Mouse (Mus musculus) C2C12 (cell line): ENCODE measurements around the gene Rnf38. TPM values are rescaled to one million over a fixed set of nuclear protein-coding genes. Genes with fewer than 3 reads are reported as not detected.

Experiments
- H3K27me3 ChIP-seq: one replicate; pipeline ENCODE4 v1.6.1; 2011; ENCODE audit not compliant: control insufficient read depth, insufficient read depth, insufficient read length
- H3K36me3 ChIP-seq: one replicate; pipeline ENCODE4 v1.6.1; 2011; ENCODE audit not compliant: control insufficient read depth, insufficient read depth
- H3K4me3 ChIP-seq: one replicate; pipeline ENCODE4 v1.5.1; 2011; ENCODE audit warnings: mild to moderate bottlenecking, control low read depth; ENCODE audit not compliant: poor library complexity, insufficient read depth, severe bottlenecking
- H3K79me2 ChIP-seq: one replicate; pipeline ENCODE4 v1.6.1; 2011; ENCODE audit not compliant: control insufficient read depth, insufficient read depth
- H3K79me3 ChIP-seq: one replicate; pipeline ENCODE4 v1.6.1; 2011; ENCODE audit warnings: low read depth, control low read depth
- H3ac ChIP-seq: one replicate; pipeline ENCODE3; 2011; ENCODE audit warnings: low read depth; ENCODE audit not compliant: control insufficient read depth, insufficient read length
- CEBPB ChIP-seq: IDR thresholded peaks from one replicate; pipeline ENCODE4 v1.6.1; 2011; ENCODE audit warnings: low read depth, mild to moderate bottlenecking, control low read depth, moderate library complexity
- CTCF ChIP-seq: IDR thresholded peaks from one replicate; pipeline ENCODE4 v1.5.1; 2011; ENCODE audit not compliant: control insufficient read depth, insufficient read depth, insufficient read length
- FOSL1 ChIP-seq: IDR thresholded peaks from one replicate; pipeline ENCODE4 v1.8.0; 2011; ENCODE audit warnings: mild to moderate bottlenecking, low read length; ENCODE audit not compliant: poor library complexity, insufficient read depth, severe bottlenecking
- MAX ChIP-seq: IDR thresholded peaks from one replicate; pipeline ENCODE4 v1.6.1; 2011; ENCODE audit warnings: mild to moderate bottlenecking, control low read depth
- MYOD1 ChIP-seq: IDR thresholded peaks from one replicate; pipeline ENCODE4 v1.6.1; 2011; ENCODE audit warnings: low read depth; ENCODE audit not compliant: control insufficient read depth, insufficient read length
- MYOG ChIP-seq: IDR thresholded peaks from one replicate; pipeline ENCODE4 v1.6.1; 2011; ENCODE audit not compliant: control insufficient read depth, insufficient read length; ENCODE audit errors: extremely low read depth
- USF1 ChIP-seq: IDR thresholded peaks from one replicate; pipeline ENCODE4 v1.6.1; 2011; ENCODE audit warnings: low read depth, mild to moderate bottlenecking, control low read depth, moderate library complexity
- polyA plus RNA-seq: library from polyadenylated mRNA; unstranded; fragments of >200 nt; fragmentation: generic; extraction: Trizol; gene quantifications from one replicate; pipeline ENCODE4 v1.2.1, GENCODE M21; 2012; ENCODE audit warnings: missing spikeins

The Rnf38 gene
- polyA plus RNA-seq, 1 experiment, result 9.8 TPM

- H3K79me2 ChIP-seq, result no peaks in the 10 kb centered on the region
- H3K27me3 ChIP-seq, result no peaks in the 10 kb centered on the region
- H3K36me3 ChIP-seq, result no peaks in the 10 kb centered on the region
- TF ChIP-seq USF1, result no peak
- no peak for TF ChIP-seq MYOG
- no peak for TF ChIP-seq MYOD1
- no peak for TF ChIP-seq CTCF
- no peak for TF ChIP-seq MAX
- TF ChIP-seq FOSL1, result no peak
- TF ChIP-seq CEBPB, result no peak
- no peak overlapping the region for H3ac ChIP-seq
- H3K4me3 ChIP-seq, result no peak overlapping the region
- no peaks in the 10 kb centered on the region for H3K79me3 ChIP-seq
These were observed 122.8 kb downstream of the Rnf38 start for GRCm38 (mm10) chr4:44110771-44111170.

GRCm38 (mm10) chr4:44108297-44108696 lies 125.3 kb downstream of the Rnf38 start:
- Histone ChIP-seq H3K79me2 (no peaks in the 10 kb centered on the region), H3K79me3 (no peaks in the 10 kb centered on the region), H3K4me3 (no peak overlapping the region), H3K27me3 (no peaks in the 10 kb centered on the region), H3K36me3 (no peaks in the 10 kb centered on the region), H3ac (no peak overlapping the region)
- TF ChIP-seq CTCF, result no peak
- TF ChIP-seq CEBPB, result no peak

- TF ChIP-seq USF1 (no peak), CTCF (no peak), MAX (no peak), CEBPB (no peak), MYOG (no peak), MYOD1 (no peak), FOSL1 (no peak)
- H3ac ChIP-seq, result no peak overlapping the region
- no peak overlapping the region for H3K4me3 ChIP-seq
- no peaks in the 10 kb centered on the region for H3K79me2 ChIP-seq
- H3K27me3 ChIP-seq, result no peaks in the 10 kb centered on the region
- no peaks in the 10 kb centered on the region for H3K36me3 ChIP-seq
- no peaks in the 10 kb centered on the region for H3K79me3 ChIP-seq
These were observed 126.2 kb downstream of the Rnf38 start for GRCm38 (mm10) chr4:44107339-44107738.

GRCm38 (mm10) chr4:44106297-44106821 lies 127.2 kb downstream of the Rnf38 start:
- Histone ChIP-seq H3ac (no peak overlapping the region), H3K79me3 (no peaks in the 10 kb centered on the region), H3K79me2 (no peaks in the 10 kb centered on the region), H3K36me3 (no peaks in the 10 kb centered on the region), H3K4me3 (no peak overlapping the region), H3K27me3 (no peaks in the 10 kb centered on the region)
- TF ChIP-seq USF1 (no peak), MAX (no peak), MYOG (no peak), CTCF (no peak), MYOD1 (no peak), CEBPB (no peak), FOSL1 (no peak)

- H3K79me2 ChIP-seq, result no peaks in the 10 kb centered on the region
- no peak overlapping the region for H3K4me3 ChIP-seq
- H3K79me3 ChIP-seq, result no peaks in the 10 kb centered on the region
- H3K27me3 ChIP-seq, result no peaks in the 10 kb centered on the region
- TF ChIP-seq MAX (no peak), MYOG (no peak), CTCF (no peak), FOSL1 (no peak), CEBPB (no peak), USF1 (no peak), MYOD1 (no peak)
- no peak overlapping the region for H3ac ChIP-seq
- no peaks in the 10 kb centered on the region for H3K36me3 ChIP-seq
These were observed 129.2 kb downstream of the Rnf38 start for GRCm38 (mm10) chr4:44104195-44104917.

- no peaks in the 10 kb centered on the region for H3K36me3 ChIP-seq
- no peaks in the 10 kb centered on the region for H3K27me3 ChIP-seq
- H3K79me3 ChIP-seq, result no peaks in the 10 kb centered on the region
- H3K4me3 ChIP-seq, result no peak overlapping the region
- TF ChIP-seq MYOD1 (no peak), MAX (no peak), CTCF (no peak), CEBPB (no peak), FOSL1 (no peak), MYOG (no peak), USF1 (no peak)
- no peak overlapping the region for H3ac ChIP-seq
- no peaks in the 10 kb centered on the region for H3K79me2 ChIP-seq
These were observed 130.0 kb downstream of the Rnf38 start for GRCm38 (mm10) chr4:44103620-44104019.
